Mouse (Mus musculus): ENCODE measurements around the gene AA792892. TPM values are rescaled to one million over a fixed set of nuclear protein-coding genes. Genes with fewer than 3 reads are reported as not detected.
"Not testable (repeated sequence)": the region's sequence is repeated elsewhere in the genome, so short reads cannot be mapped to it uniquely, and the experiment has no call there.

The AA792892 gene
- total RNA-seq (2021), result not detected

DNA sequence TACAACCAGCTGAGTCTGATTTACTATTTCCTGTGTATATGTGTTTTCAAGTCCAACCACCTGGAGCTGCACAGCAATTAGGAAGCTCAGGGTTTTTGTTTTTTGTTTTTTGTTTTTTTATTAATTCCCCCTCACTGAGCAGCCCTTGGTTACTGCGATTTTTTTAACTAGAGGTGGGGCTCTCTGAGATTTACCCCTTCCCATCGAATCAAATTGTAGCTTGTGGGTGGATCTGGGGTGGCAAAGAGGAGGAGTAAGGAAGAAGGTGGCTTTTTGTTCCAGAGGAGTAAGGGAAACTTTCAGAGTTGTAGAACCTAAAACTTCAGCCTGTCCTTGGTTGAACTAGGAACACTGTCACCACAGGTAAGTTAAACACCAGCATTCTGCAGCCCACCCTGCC, at the start of gene AA792892:
Gene AA792892 (plus strand): TSS at position 301 of the 400 bp plus-strand sequence.
- DNase-seq, result not testable (repeated sequence)

- not testable (repeated sequence) for DNase-seq
Measured at GRCm38 (mm10) chr5:94306696-94307095, 32.9 kb upstream of the AA792892 start, which contains the start of gene A430089I19Rik. Gene A430089I19Rik, minus strand, starts transcription at chr5:94306796.

DNA sequence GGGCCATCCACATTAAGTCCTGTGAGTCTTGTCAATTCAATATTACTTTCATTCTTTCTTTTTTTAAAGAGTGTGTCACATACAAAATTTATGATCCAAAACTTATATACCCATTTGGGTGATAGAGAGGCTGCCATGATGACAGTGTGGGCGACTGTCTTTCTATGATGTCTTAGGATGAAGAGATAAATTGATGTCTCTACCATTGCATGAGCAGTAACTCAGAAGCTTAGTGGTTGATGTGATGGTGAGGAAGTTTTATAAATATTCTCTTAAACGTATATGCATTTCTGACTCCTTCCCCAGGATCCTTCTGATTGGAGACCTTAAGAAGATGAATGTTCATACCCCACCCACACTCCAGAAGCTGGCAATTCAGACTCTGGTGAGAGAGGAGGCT, 25.4 kb upstream of the AA792892 start, which contains the start of gene Gm6502:
Gene Gm6502 (plus strand): TSS at position 301 of the 400 bp plus-strand sequence.
- not testable (repeated sequence) for DNase-seq

Other genes starting within 250 kb of the AA792892 start
- gene Gm3106, start 121.7 kb upstream of the AA792892 start, total RNA-seq (2021), result not detected
- gene A430089I19Rik, start 33.0 kb upstream of the AA792892 start, total RNA-seq (2021), result not detected
- gene Gm6502, start 25.3 kb upstream of the AA792892 start, total RNA-seq (2021), result not detected
- gene Gm7682, start 106.0 kb downstream of the AA792892 start, total RNA-seq (2021), result not detected
- gene Gm3139, start 186.5 kb downstream of the AA792892 start, total RNA-seq (2021), result not detected

All from layer of hippocampus, postnatal 36 days (tissue).